Mouse (Mus musculus): ENCODE results near the gene Sult1a1. TPM values are rescaled to one million over a fixed set of nuclear protein-coding genes. Genes with fewer than 3 reads are reported as not detected.

Gene Sult1a1
- total RNA-seq, 1 experiment from 2014 or later = 17.1 TPM

Other genes starting within 250 kb of the Sult1a1 start
- 33.8 and 36.4 TPM in 2 replicates for gene Rabep2, start 247.7 kb downstream of the Sult1a1 start, total RNA-seq (2017)
- 0.30 TPM in 1 of 2 replicates, not detected in the other for gene Atp2a1, start 213.3 kb downstream of the Sult1a1 start, total RNA-seq (2017)
- 15.3 and 20.9 TPM in 2 replicates for gene Sh2b1, start 201.0 kb downstream of the Sult1a1 start, total RNA-seq (2017)
- gene Tufm, start 189.1 kb downstream of the Sult1a1 start, total RNA-seq (2017) = 48.1 and 99.2 TPM in 2 replicates
- gene Atxn2l, start 173.0 kb downstream of the Sult1a1 start, total RNA-seq (2017) = 40.0 and 40.2 TPM in 2 replicates
- 187 and 207 TPM in 2 replicates for gene Eif3c, start 110.0 kb downstream of the Sult1a1 start, total RNA-seq (2017)
- 24.8 and 26.0 TPM in 2 replicates for gene Apobr, start 91.5 kb downstream of the Sult1a1 start, total RNA-seq (2017)
- gene Cln3, start 90.6 kb downstream of the Sult1a1 start, total RNA-seq (2017) = 26.1 and 57.4 TPM in 2 replicates
- 3.2 and 3.6 TPM in 2 replicates for gene Il27, start 81.5 kb downstream of the Sult1a1 start, total RNA-seq (2017)
- 6.2 and 6.6 TPM in 2 replicates for gene Nupr1, start 45.6 kb downstream of the Sult1a1 start, total RNA-seq (2017)
- gene Sgf29, start 27.1 kb downstream of the Sult1a1 start, total RNA-seq (2017) = 33.2 and 46.9 TPM in 2 replicates
- gene Bola2, start 19.0 kb upstream of the Sult1a1 start, total RNA-seq (2017) = 73.1 and 88.6 TPM in 2 replicates
- gene Slx1b, start 19.4 kb upstream of the Sult1a1 start, total RNA-seq (2017) = 4.1 and 6.3 TPM in 2 replicates
- gene Coro1a, start 31.4 kb upstream of the Sult1a1 start, total RNA-seq (2017) = 352 and 456 TPM in 2 replicates
- 32.4 and 35.8 TPM in 2 replicates for gene Mapk3, start 83.2 kb upstream of the Sult1a1 start, total RNA-seq (2017)
- gene Gdpd3, start 89.9 kb upstream of the Sult1a1 start, total RNA-seq (2017) = 3.3 and 16.4 TPM in 2 replicates
- 50.3 and 74.9 TPM in 2 replicates for gene Ypel3, start 100.5 kb upstream of the Sult1a1 start, total RNA-seq (2017)
- gene Tbx6, start 105.1 kb upstream of the Sult1a1 start, total RNA-seq (2017) = 0.25 TPM in 1 of 2 replicates, not detected in the other
- gene Ppp4c, start 116.1 kb upstream of the Sult1a1 start, total RNA-seq (2017) = 119 and 131 TPM in 2 replicates
- gene Fam57b, start 121.2 kb upstream of the Sult1a1 start, total RNA-seq (2017) = not detected in 2 replicates
- not detected in 2 replicates for gene 4930451I11Rik, start 155.2 kb upstream of the Sult1a1 start, total RNA-seq (2017)
- not detected in 2 replicates for gene Doc2a, start 171.0 kb upstream of the Sult1a1 start, total RNA-seq (2017)
- gene Hirip3, start 185.5 kb upstream of the Sult1a1 start, total RNA-seq (2017) = 128 and 398 TPM in 2 replicates
- 33.2 and 35.6 TPM in 2 replicates for gene Ino80e, start 185.9 kb upstream of the Sult1a1 start, total RNA-seq (2017)
- 31.7 and 32.7 TPM in 2 replicates for gene Taok2, start 208.3 kb upstream of the Sult1a1 start, total RNA-seq (2017)
- 14.5 and 25.6 TPM in 2 replicates for gene Tmem219, start 246.5 kb upstream of the Sult1a1 start, total RNA-seq (2017)

All from hematopoietic stem cell, adult 5-6 weeks (primary cell).